Mouse (Mus musculus): ENCODE data around the gene Tmem51. TPM values are rescaled to one million over a fixed set of nuclear protein-coding genes. Genes with fewer than 3 reads are reported as not detected.

Tmem51 gene
- polyA plus RNA-seq, 2 experiments from 2014 or later: 0.24 to 1.5 TPM

DNA sequence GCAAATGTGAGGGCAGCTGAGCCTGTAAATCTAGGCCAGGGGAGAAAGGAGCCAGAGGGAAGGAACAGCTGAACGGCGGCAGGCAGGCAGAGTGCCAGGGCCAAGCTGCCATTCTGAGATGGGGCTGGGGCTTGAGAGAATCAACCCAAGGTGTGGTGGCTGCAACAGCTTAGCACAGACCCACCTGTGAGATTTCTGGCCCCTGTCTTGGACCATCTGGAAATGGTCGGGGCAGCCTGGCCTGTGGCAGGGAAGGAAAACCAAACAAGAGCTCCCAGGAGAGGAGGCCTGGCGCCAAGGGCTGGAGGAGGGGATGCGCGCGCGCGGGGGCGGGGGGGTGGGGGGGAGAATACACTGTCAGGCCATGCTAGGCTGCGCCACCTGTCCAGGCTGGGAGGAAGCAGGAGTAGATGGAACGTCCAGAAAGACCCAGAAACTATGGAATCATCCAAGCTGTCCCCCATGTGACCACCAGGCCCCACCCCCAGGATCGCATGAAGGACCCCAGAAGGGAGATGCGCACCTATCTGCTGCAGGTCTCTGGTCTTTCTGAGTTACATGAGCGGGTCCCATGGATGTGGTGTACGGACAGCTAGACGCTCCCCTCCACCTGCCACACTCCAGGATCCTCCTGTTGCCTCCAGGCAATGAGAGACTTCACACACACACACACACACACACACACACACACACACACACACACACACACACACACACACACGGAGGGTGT, 3.0 kb downstream of the Tmem51 start:
- no peak for ATAC-seq

DNA sequence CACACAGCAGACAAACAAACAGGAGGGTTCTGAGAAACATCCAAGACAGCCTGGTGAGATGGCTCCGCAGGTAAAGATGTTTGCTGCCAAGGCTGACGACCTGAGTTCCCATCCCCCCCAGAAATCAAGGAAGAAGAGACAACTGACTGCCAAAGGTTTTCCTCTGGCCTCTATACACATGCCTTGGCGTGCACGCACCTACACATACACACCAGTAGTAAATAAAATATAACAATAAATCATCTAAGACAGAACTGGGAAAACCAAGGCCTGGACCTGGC, 3.7 kb downstream of the Tmem51 start:
- no peak for ATAC-seq

DNA sequence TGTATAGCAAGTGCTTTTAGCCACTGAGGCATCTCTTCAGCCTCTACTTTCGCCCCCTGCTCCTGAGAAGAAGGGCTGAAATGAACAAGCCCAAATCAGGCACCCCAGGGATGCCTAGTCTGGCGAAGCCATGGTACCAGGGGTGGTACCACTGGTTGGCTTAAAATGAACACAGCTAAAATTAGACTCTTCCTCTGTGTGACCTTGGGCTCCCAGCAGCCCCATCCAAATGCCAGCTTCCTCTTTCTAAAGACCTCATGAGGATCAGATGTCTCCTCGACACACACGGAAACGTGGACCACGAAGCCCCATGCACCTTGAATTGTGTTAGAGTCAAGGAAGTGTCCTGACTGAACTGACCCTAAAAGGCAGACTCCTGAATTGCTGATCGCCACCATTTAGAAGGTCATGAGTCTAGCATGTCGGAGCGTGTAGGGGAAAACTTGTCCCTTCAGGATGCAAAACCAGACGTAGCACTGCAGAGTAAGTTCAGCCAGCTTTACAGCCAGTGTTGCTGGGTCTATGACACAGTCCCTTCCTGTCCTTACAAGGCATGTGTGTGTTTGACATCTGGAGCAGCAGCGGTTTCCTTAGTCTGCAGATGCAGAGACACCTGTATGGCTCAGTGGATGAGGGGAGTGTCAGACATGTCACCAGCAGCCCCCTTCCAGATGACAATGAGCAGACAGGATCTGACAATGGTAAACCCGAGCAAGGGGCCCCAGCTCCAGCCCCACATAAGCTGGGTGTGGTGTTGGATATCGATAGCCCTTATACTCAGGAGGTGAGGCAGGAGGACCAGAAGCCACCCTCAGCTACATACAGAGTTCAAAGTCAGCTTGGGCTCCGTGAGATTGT, 4.2 kb downstream of the Tmem51 start:
- no peak for ATAC-seq

DNA sequence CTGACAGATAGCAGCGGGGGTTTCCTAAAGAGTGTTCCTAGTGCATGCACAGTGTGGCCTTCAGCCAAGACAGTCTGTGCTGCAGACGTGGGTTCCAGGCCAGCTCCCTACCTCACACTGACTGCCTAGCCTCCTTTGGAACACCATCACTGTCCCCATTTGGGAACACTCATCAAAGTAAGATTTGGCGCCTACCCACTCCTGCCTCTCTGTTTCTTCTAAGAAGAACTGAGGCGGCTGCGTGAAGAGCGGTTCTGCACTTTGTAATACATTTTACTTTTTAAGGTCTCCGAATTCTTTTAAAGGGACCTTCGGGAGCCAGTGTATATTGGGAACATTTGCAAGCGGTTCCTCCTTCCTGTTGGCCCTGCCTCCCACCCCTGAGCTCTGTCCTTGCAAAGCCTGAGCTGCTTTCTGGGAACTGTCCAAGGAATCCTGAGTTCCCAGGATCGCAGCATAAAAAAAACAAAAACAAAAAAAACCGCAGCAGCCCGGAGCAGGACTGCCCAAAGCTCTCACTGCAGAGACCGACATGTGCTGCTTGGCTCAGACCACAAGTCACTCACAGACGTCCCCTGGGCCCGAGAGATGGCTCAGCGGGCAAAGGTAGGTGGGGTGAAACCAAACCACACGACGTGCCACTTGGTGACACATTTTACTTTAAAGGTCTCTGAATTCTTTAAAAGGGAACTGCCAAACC, 6.4 kb downstream of the Tmem51 start:
- no peak for ATAC-seq

DNA sequence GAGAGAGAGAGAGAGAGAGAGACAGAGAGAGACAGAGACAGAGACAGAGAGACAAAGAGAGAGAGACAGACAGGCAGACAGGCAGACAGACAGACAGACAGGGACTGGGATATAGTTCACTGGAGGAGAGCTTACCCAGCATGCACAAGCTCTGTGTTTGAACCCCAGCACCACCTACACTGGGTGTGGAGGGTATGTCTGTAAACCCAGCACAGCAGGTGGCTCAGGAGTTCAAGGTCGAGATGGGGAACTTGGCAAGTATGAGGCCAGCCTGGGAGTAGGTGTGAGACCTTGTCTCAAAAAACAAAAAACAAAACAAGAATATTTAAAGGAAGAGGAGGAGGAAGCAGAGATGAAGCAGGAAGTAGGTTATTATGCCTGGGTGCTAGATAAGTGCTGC, 7.2 kb downstream of the Tmem51 start:
- ATAC-seq: no peak

DNA sequence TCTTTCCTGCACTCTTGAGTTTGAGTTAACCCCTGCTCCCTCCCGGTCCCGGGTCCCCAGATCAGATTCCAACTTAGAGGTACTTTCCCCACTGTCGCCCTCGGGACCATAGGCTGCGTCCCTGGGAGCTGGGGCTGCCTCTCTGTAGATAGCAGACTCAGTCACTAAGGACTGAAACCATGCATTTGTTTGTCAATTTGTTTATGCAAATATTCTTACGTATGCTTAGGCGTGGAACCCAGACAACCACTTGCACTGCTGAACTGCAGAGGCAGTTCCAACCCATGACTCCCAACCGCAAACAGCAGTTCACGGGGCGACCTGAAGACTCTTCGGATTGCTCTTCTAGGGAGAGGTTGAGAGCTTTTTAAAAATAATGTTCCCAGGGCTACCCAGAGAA, 8.2 kb downstream of the Tmem51 start:
- no peak for ATAC-seq

DNA sequence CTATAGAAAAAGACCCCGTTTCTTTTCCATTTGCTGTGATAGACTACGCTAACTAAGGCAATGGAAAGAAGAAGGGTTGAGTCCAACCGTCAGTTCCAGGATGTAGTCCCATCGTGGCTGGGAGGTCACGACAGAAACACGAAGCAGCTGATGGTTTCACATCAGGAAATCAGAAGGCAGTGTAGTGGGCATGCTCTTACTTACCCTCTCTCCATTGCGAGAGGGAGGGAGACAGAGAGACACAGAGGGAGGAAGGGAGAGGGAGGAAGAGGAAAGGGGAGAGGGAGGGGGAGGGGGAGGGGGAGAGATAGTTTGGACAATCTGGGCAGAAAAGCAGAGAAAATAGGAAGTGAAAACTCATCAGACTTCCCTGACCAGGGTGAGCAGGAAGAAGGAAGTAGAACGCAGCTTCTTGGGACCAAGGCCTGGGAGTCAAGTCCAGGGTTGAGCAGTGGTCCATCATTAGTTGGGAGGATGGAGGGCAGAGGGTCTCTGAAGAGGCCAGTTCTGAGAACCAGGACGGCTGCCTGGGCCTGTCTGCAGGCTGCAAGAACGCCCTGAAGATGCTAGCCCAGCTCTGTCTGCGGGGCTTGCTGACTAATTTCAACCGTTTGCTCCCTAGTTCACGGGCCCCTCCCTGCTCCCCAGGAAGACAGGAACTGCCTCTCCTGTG, 9.9 kb downstream of the Tmem51 start:
- ATAC-seq: no peak

DNA sequence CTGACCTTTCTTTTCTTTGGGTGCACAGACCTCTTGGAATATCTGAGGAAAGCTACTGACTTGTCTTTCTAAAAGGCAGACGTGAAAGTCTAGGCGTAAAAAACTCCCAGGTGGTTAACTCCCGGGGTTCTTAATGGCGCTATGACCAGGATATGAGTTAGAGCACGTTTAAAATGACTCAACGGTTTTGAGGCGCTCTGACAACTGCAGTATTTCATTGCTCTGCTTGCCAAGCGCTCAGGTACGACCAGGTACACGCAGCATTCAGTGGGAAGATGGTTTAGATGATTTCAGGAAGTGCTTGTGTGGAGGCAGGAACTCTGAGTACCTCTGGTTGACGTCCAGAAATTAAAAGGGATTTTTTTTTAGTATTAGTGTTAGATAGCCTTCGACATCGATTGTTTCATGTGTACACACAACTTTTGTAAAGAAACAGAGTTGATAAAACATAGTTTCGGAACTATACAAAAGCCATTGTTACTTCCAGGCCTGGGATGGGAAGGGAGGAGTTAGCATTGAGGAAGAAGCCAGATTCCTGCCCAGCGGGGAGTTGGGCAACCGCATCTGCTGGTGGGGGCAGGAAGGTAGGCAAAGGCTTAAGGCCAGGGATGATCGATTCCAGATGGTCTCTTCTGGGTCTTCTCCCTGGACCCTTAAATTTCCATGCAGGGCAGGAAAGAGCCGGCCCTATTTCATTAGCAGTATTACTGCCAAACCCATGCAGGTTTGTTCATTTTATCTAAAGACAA, 12.7 kb downstream of the Tmem51 start:
- ATAC-seq: no peak

DNA sequence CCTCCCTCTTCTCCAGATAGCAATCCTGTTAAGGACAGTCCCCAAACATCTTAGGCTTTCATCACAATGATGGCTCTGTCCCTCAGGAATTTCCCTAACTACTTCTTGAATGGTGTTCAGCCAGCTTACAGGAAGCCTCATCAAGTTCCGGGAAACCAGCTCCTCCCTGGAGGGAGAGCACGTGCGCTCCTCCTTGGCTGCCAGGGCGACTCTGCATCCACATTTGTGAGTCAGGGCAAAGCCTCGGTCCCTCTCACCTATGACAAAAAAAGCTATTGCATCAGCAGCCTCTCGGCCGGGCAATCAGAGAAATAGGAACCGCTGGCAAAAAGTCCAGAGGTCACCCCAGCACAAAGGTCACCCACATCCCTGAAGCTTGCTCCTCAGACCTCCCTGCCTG, 13.3 kb downstream of the Tmem51 start:
- no peak for ATAC-seq

DNA sequence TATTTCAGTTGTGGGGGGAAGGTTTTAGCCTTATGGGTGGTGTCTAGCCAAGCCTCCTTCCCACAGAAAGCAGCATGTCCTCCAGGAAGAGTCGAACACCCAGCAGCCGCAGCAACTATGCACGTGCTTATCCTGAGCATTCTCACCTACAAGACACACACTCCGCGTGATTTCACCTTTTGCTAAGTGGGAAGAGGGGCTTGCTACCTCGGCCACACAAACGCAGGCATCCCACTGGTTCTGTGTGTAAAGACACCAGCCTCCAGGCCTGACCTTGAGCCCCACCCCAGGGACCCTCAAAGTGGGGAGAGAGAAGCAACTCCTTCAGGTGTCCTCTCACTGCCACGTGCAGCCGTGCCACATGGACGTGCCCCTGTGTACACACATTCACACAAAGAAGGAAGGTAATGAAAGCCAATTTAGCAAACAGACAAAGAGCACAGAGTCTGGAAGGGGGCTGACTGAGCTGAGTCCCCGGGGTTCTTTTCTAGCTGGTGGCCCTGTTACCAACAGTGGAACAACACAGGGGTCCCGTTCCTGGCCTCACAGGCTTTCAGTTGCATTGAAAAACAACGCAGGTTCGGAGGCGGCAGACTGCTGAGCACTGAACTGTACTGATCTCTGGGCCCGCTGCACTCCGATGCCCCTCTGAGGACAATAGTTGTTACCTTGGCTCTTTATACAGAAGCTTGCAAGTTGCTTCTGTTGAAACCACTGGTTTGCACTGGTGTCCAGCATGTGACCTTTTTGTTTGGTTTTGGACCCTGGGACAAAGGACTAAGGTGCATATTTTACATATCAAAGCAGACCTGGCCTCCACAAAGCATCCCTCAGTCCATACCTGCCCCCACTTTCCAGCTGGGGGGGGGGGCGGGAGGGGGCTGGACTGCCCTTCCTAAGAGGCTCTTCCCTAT, 14.9 kb downstream of the Tmem51 start:
- no peak for ATAC-seq

DNA sequence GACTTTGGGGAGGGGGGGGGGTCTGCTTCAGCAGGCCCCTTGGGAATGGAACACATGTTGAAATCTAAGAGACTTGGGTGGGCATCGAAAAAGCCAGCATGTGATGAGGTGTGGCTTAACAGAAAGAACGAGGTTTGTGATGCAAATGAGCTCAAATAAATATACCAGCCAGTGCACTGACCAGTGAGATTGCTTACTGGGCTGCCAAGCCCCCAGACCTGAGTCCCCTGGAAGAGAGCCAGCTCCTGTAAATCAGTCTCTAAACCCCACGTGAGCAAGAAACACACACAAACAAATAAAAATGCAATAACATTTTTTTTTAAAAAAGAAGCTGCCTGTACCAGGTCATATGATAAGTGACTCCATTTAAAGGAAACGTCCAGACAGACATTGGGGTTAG, 17.5 kb downstream of the Tmem51 start:
- ATAC-seq: no peak

DNA sequence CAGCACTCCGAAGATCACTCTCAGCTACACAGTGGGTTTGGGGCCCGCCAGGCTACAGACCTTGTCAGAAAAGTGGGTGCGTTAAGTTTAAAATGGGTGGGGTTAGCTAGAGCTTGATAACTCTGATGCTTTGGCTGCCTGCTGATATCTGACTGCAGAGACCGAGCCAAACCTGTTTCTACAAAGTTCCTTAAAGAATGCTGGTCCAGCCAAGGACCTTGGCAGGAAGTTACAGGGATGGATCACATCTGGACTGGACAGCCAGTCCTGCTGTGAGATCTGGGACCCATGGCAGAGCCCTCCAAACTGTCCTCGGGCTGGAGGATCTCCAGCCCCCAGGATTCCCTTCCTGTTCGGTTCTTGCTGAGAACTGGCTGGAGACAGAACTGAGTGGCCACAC, 18.3 kb downstream of the Tmem51 start:
- ATAC-seq: no peak

DNA sequence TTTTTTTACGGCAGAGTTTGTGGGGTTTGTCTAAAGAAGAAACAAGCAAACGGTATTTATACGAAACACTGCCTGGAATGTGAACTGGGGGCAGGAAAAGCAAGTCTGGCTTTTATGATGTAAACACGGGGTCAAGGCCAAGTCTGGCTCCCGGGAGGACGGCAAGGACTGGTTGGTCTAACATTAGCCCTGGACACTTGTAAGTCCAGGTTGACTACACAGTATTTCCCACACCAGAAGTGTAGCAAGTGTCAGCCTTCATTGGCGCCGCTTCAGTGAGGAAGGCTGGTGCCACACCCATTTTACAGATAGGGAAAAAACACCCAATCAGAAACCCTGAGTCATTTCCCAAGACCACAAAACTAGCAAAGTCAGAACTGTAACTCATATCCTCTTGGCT, 18.8 kb downstream of the Tmem51 start:
- no peak for ATAC-seq

DNA sequence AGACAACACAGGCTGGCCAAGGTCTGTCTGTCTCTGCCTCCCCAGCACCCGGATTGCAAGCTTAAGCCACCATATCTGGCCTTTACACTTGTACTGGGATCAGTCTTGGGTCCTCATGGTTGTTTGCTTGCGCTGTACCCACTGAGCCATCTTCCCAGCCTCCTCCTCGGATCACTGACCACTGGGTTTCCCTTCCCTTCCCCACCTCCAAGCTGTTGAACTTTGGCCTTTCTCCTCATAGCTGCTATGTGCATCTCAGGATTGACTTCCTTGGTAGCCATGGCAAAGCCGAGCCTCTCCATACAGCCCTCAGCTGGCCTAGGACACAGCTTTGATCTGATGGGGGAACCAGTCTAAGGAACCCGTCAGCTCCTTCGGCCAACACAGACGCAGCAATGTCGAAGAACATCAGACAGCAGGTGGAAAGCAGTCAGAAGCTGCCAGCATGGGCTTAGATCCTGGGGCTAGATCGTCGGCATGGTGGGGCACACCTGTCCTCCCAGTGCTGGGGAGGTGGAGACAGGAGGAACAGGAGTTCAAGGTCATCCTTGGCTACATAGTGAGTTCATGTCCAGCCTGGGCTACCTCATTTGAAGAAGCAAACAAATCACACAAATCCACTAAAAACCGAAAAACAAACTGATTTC, 19.4 kb downstream of the Tmem51 start:
- no peak for ATAC-seq

DNA sequence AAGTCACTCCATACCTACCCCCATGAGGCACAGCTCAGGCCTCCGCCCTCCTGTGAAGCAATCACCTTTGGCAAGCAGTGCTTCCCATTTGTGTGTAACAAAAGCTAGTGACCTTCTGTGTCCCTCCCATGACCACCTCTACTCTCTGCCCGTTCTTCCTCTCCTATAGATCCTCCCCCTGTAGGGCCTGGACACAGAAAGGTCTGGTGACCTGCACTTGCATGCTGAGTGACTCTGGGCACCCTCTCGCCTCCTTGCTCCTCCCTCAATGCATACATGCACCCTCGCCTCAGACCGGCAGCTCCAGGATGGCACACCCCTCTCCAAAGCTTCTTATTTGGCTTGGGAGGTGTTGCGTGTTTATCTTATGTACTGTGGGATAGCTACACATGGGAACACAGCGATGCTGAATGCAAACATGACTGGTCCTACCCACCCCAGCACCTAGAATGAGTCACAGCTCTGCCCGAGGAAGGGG, 21.0 kb downstream of the Tmem51 start:
- ATAC-seq: no peak

DNA sequence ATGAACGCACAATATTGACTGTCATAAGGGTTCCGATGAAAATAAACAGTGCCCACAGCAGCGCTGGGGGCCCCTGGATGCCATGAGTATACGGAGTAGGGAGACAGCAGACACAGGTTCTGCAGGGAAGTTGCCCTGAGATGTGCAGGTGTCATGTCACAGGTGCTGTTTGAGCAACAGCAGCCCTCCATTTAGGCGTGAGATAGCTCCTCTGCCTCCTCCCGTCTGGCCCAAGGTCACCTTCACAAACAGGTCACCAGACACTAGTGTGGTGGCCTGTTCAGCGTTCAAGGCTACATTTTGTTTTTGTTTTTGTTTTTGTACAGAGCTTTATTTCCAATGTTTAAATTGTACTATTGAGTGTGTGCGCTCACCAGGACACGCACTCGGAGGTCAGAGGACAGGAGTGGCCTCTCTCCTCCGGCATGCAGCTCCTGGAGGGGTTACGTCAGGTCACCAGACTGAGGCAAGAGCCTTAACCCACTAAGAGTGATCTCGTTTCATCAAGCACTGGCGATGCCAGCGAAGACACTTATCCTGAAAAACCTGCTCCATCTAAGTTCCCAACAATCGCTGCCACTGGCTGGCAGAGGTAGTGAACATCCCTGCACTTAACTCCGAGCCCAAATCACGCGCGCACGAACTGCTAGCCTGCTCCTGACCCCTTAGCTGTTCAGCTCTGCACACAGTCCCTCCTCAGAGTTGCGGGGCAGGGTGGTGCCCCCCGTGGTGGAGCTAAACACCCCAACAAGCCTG, 22.4 kb downstream of the Tmem51 start:
- no peak for ATAC-seq

DNA sequence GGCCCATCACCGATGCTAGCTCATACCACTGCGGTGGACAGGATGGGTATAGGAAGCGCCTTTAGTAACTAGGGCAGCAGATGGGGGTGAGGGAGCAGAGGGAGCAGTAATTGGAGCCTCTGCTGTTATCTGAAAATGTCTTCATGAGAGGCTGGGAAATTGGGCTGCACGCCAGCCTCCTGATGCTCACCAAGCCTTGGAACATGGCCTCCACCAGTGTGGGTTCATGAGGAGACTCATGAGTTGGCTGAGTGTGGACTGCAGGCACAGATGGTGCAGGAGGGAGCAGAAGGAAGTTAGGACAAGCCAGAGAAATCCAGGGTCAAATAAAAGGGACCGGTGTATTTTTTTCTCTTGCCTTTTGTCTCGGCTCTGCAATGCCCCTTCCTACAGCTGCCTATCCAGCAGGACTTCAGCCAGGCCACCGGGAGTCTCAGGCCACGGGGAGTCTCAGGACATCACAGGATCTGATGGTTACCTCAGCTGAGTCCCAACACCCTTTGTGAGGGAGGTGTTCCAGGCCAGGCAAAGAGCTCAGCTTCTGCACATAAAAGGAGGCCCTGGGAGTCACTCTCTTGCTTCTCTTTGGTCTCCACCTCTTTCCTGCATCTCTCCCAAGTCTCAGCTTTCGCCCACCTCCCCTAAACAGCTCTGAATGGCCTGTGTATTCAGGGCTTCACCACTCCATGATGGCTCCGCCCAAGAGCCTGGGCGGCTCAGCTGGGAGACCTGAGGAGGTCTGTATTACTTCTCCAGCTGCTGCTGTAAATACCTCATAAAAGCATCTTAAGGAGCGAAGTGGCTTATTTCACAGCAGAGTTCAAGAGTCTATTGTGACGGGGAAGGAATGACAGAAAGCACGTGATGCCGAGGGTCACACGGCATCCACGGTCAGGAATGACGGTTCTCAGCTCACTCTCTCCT, 23.4 kb downstream of the Tmem51 start:
- no peak for ATAC-seq

DNA sequence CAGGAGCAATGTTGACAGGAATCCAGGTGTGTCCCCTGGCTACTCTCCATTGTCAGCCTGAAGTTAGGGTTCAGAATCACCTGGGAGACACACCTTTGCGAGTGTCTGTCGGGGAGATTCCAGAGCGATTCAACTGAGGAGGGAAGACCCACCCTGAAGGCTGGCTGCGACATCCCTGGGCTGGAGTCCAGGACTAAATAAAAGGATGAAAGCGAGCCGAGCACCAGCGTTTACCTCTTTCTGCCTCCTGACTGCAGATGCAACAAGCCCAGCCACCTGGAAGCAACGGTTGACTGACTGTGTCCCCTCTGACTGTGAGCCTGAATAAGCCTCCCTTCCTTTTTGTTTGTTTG, 24.3 kb downstream of the Tmem51 start:
- no peak for ATAC-seq

Measured in activated CD4-positive, CD25-positive, alpha-beta regulatory T cell, adult 4 months (primary cell).